Mouse (Mus musculus): ENCODE measurements around the gene Pidd1. TPM values are rescaled to one million over a fixed set of nuclear protein-coding genes. Genes with fewer than 3 reads are reported as not detected.

Pidd1 gene
- total RNA-seq, 2 experiments from 2014 or later = 0.21 to 0.42 TPM

Other genes starting within 250 kb of the Pidd1 start
- 1 to 10 TPM; 2.0 to 3.4 TPM for gene Lrrc56, start 249.9 kb downstream of the Pidd1 start, total RNA-seq (2021)
- not detected for gene Lmntd2, start 229.9 kb downstream of the Pidd1 start, total RNA-seq (2021)
- gene Rassf7, start 228.2 kb downstream of the Pidd1 start, total RNA-seq (2021) = under 1 TPM; 0.57 to 0.87 TPM
- gene Phrf1, start 215.2 kb downstream of the Pidd1 start, total RNA-seq (2021) = 10 to 100 TPM; 33.7 to 34.8 TPM
- gene Irf7, start 177.5 kb downstream of the Pidd1 start, total RNA-seq (2021) = 1 to 10 TPM; 2.3 to 3.1 TPM
- gene Cdhr5, start 167.2 kb downstream of the Pidd1 start, total RNA-seq (2021) = not detected
- gene Sct, start 164.9 kb downstream of the Pidd1 start, total RNA-seq (2021) = not detected
- not detected for gene Drd4, start 152.0 kb downstream of the Pidd1 start, total RNA-seq (2021)
- gene Deaf1, start 116.3 kb downstream of the Pidd1 start, total RNA-seq (2021) = 10 to 100 TPM; 11.7 to 12.6 TPM
- gene Tmem80, start 116.3 kb downstream of the Pidd1 start, total RNA-seq (2021) = 10 to 100 TPM; 14.6 to 15.7 TPM
- 1 to 10 TPM; 1.7 to 3.0 TPM for gene Eps8l2, start 105.1 kb downstream of the Pidd1 start, total RNA-seq (2021)
- 100 to 1,000 TPM; 106 to 141 TPM for gene Taldo1, start 51.8 kb downstream of the Pidd1 start, total RNA-seq (2021)
- 10 to 100 TPM; 11.3 to 12.4 TPM for gene Gatd1, start 29.9 kb downstream of the Pidd1 start, total RNA-seq (2021)
- 1 to 10 TPM in 1 of 2 experiments, under 1 TPM in 1; 0.80 to 1.3 TPM for gene Cend1, start 14.5 kb downstream of the Pidd1 start, total RNA-seq (2021)
- gene Slc25a22, start 6.1 kb downstream of the Pidd1 start, total RNA-seq (2021) = 10 to 100 TPM; 45.6 to 59.1 TPM
- gene Rplp2, start 3.3 kb upstream of the Pidd1 start, total RNA-seq (2021) = 1,000 to 10,000 TPM in 1 of 2 experiments, 100 to 1,000 TPM in 1; 998 to 1,000 TPM
- gene Pnpla2, start 11.2 kb upstream of the Pidd1 start, total RNA-seq (2021) = 100 to 1,000 TPM; 387 to 566 TPM
- gene Cracr2b, start 17.1 kb upstream of the Pidd1 start, total RNA-seq (2021) = 10 to 100 TPM; 22.5 to 23.3 TPM
- gene Cd151, start 23.4 kb upstream of the Pidd1 start, total RNA-seq (2021) = 100 to 1,000 TPM; 320 to 330 TPM
- gene Polr2l, start 31.1 kb upstream of the Pidd1 start, total RNA-seq (2021) = 10 to 100 TPM; 82.3 to 97.7 TPM
- 10 to 100 TPM; 18.9 to 22.9 TPM for gene Tspan4, start 31.2 kb upstream of the Pidd1 start, total RNA-seq (2021)
- 10 to 100 TPM; 48.2 to 50.9 TPM for gene Chid1, start 95.8 kb upstream of the Pidd1 start, total RNA-seq (2021)
- 10 to 100 TPM; 60.7 to 60.8 TPM for gene Ap2a2, start 118.1 kb upstream of the Pidd1 start, total RNA-seq (2021)
- not detected for gene Muc6, start 211.3 kb upstream of the Pidd1 start, total RNA-seq (2021)
- gene Muc2, start 246.3 kb upstream of the Pidd1 start, total RNA-seq (2021) = under 1 TPM in 1 of 2 experiments, not detected in 1; 0.44 TPM

Data from heart, adult 18-20 months (tissue).